Mouse (Mus musculus) lung, adult 2 months (tissue): ENCODE measurements at regions not wholly inside any gene's neighbourhood (a gene's known extent, or its start where the extent isn't known, plus 50 kb on each side); places are given as distances from the start of the nearest gene placed in this dataset.

Source experiments
- CTCF ChIP-seq: fragments of 200-500 bp; IDR thresholded peaks from 2 replicates; pipeline ENCODE4 v1.5.1; 2011; ENCODE audit warnings: mild to moderate bottlenecking, low read length, control low read depth; ENCODE audit not compliant: insufficient read depth
- POLR2A ChIP-seq: fragments of 200-500 bp; IDR thresholded peaks from 2 replicates; pipeline ENCODE4 v1.6.1; 2011; ENCODE audit warnings: low read depth, mild to moderate bottlenecking, control low read depth, low read length, borderline replicate concordance; ENCODE audit errors: extremely low read depth

GRCm38 (mm10) chr5:112133688-112134573 is 118.4 kb downstream of the Cryba4 start:
- TF ChIP-seq CTCF (no peak), POLR2A (no peak)
